In genomic region chr5:92980862-92981261, GRCm38 (mm10) we compare ENCODE assay signal across 21 mouse cellular contexts.
"Had no signal": no experiment of that assay in that cellular context is flagged by ENCODE, and none has a peak within 500 bp of the region (broad histone marks: within the 10 kb centered on the region; RNA-seq: fewer than 3 reads in every experiment).

No protein-coding gene starts in this region.

- H3K9me3 ChIP-seq: intestine, embryonic 15.5 days; kidney, embryonic 15.5 days; limb, embryonic 10.5 days; limb, embryonic 13.5 days; liver, embryonic 12.5 days; liver, embryonic 15.5 days; midbrain, embryonic 12.5 days; midbrain, embryonic 15.5 days; neural tube, embryonic 13.5 days had no signal

- H3K27ac ChIP-seq: intestine, embryonic 15.5 days; kidney, embryonic 15.5 days; limb, embryonic 10.5 days; limb, embryonic 13.5 days; liver, embryonic 12.5 days; liver, embryonic 15.5 days; macrophage; midbrain, embryonic 12.5 days; midbrain, embryonic 15.5 days; neural tube, embryonic 13.5 days had no signal

- H3K4me3 ChIP-seq: intestine, embryonic 15.5 days; kidney, embryonic 15.5 days; limb, embryonic 10.5 days; limb, embryonic 13.5 days; liver, embryonic 12.5 days; liver, embryonic 15.5 days; midbrain, embryonic 12.5 days; midbrain, embryonic 15.5 days; neural tube, embryonic 13.5 days had no signal

- DNase-seq: kidney, adult 11 months; kidney, adult 8-10 months; kidney, postnatal 10 days; kidney, postnatal 36 days; layer of hippocampus, postnatal 36 days; liver; lung, adult 18-20 months; retina, postnatal 1 day; thymus, adult 18-20 months; thymus, postnatal 14 days; thymus, postnatal 4 days had no signal

- H3K36me3 ChIP-seq: intestine, embryonic 15.5 days; kidney, embryonic 15.5 days; limb, embryonic 10.5 days; limb, embryonic 13.5 days; liver, embryonic 12.5 days; liver, embryonic 15.5 days; midbrain, embryonic 12.5 days; midbrain, embryonic 15.5 days; neural tube, embryonic 13.5 days had no signal

- H3K9ac ChIP-seq: intestine, embryonic 15.5 days; kidney, embryonic 15.5 days; limb, embryonic 13.5 days; liver, embryonic 12.5 days; liver, embryonic 15.5 days; midbrain, embryonic 12.5 days; midbrain, embryonic 15.5 days; neural tube, embryonic 13.5 days had no signal

- H3K27me3 ChIP-seq: intestine, embryonic 15.5 days; kidney, embryonic 15.5 days; limb, embryonic 13.5 days; liver, embryonic 12.5 days; liver, embryonic 15.5 days; midbrain, embryonic 12.5 days; midbrain, embryonic 15.5 days; neural tube, embryonic 13.5 days had no signal

- H3K4me2 ChIP-seq: intestine, embryonic 15.5 days; kidney, embryonic 15.5 days; limb, embryonic 13.5 days; liver, embryonic 12.5 days; liver, embryonic 15.5 days; midbrain, embryonic 12.5 days; midbrain, embryonic 15.5 days; neural tube, embryonic 13.5 days had no signal

- H3K4me1 ChIP-seq: intestine, embryonic 15.5 days; kidney, embryonic 15.5 days; limb, embryonic 10.5 days; limb, embryonic 13.5 days; liver, embryonic 12.5 days; liver, embryonic 15.5 days; midbrain, embryonic 12.5 days; midbrain, embryonic 15.5 days; neural tube, embryonic 13.5 days had no signal

- ATAC-seq: intestine, embryonic 15.5 days; liver, embryonic 12.5 days; midbrain, embryonic 15.5 days had no signal
